In genomic region chr7:79398426-79398825, GRCm38 (mm10) we compare ENCODE assay signal across 30 mouse cellular contexts. TPM values are rescaled to one million over a fixed set of nuclear protein-coding genes. Genes with fewer than 3 reads are reported as not detected.
"Had no signal": no experiment of that assay in that cellular context is flagged by ENCODE, and none has a peak within 500 bp of the region (broad histone marks: within the 10 kb centered on the region; RNA-seq: fewer than 3 reads in every experiment).

No protein-coding gene starts in this region.

- H3K27me3 ChIP-seq: limb, embryonic 13.5 days; liver, embryonic 12.5 days; liver, embryonic 15.5 days; lung, embryonic 15.5 days; megakaryocyte, embryonic 14.5 days; midbrain, embryonic 13.5 days; neural tube, embryonic 13.5 days had no signal

- H3K36me3 ChIP-seq: limb, embryonic 13.5 days; lung, embryonic 15.5 days; midbrain, embryonic 13.5 days; neural tube, embryonic 13.5 days had no signal

- H3K4me1 ChIP-seq: lung, embryonic 15.5 days; midbrain, embryonic 13.5 days had no signal

- H3K9ac ChIP-seq: liver, embryonic 12.5 days; liver, embryonic 15.5 days; lung, embryonic 15.5 days; midbrain, embryonic 13.5 days; neural tube, embryonic 13.5 days had no signal

- ATAC-seq: liver, embryonic 12.5 days; midbrain, embryonic 13.5 days; midbrain, embryonic 16.5 days had no signal

- H3K4me3 ChIP-seq: layer of hippocampus, adult 2 months; left cerebral cortex, adult 2 months; limb, embryonic 13.5 days; liver, embryonic 12.5 days; liver, embryonic 15.5 days; lung, embryonic 15.5 days; megakaryocyte, embryonic 14.5 days; midbrain, embryonic 10.5 days; midbrain, embryonic 13.5 days; myocyte; neural tube, embryonic 13.5 days had no signal

- H3K27ac ChIP-seq: kidney, postnatal 0 days; layer of hippocampus, adult 2 months; left cerebral cortex, adult 2 months; limb, embryonic 13.5 days; liver, embryonic 12.5 days; liver, embryonic 15.5 days; lung, embryonic 15.5 days; midbrain, embryonic 10.5 days; midbrain, embryonic 13.5 days had no signal

- H3K9me3 ChIP-seq: limb, embryonic 13.5 days; liver, embryonic 12.5 days; liver, embryonic 15.5 days; lung, embryonic 15.5 days; megakaryocyte, embryonic 14.5 days; midbrain, embryonic 10.5 days; midbrain, embryonic 13.5 days; neural tube, embryonic 13.5 days had no signal

- DNase-seq: kidney, adult 18-20 months; kidney, adult 9 months; kidney, postnatal 25 days; layer of hippocampus, adult 9-11 months; layer of hippocampus, postnatal 36 days; liver; lung, adult 18-20 months; lung, postnatal 10 days; lung, postnatal 36 days; retina, postnatal 1 day; right cerebral cortex, postnatal 25 days; spleen, adult 18-20 months; thymus, adult 18-20 months; thymus, postnatal 14 days; thymus, postnatal 4 days had no signal

- H3K4me2 ChIP-seq: limb, embryonic 13.5 days; liver, embryonic 12.5 days; liver, embryonic 15.5 days; lung, embryonic 15.5 days; midbrain, embryonic 13.5 days; neural tube, embryonic 13.5 days had no signal

RNA-seq across cellular contexts. Expression of gene Rlbp1, which starts 11.6 kb away (rescaled TPM):
- total RNA-seq: monocyte, adult 5-6 weeks; neutrophil, adult 5-6 weeks had no signal
- polyA plus RNA-seq: myocyte had no signal
